Mouse (Mus musculus): ENCODE data around the gene Ttc7b. TPM values are rescaled to one million over a fixed set of nuclear protein-coding genes. Genes with fewer than 3 reads are reported as not detected.

Ttc7b gene
- total RNA-seq, 1 experiment from 2014 or later = 25.8 TPM

DNA sequence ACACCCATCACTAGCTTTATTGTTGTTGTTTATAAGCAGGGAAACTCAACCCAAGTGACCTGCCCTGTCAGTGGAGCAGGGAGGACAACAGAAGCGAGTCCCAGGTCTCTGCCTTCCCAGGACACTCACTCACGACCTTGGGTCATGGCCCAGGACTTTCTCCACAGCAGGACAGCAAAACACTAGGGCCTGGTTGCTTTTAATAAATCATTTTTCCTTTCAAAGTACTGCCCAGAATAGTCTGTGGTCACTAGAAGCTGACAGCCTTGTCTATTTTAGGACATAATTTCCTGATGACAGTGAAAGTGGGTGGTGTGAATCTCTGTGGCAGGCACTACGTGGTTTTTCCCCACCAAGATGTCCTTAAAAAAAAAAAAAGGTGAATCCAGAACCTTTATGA, 7.6 kb upstream of the Ttc7b start:
- ATAC-seq (ENCODE audit: extremely low read depth, insufficient number of reproducible peaks, low FRiP score, poor library complexity, severe bottlenecking) = no peak

DNA sequence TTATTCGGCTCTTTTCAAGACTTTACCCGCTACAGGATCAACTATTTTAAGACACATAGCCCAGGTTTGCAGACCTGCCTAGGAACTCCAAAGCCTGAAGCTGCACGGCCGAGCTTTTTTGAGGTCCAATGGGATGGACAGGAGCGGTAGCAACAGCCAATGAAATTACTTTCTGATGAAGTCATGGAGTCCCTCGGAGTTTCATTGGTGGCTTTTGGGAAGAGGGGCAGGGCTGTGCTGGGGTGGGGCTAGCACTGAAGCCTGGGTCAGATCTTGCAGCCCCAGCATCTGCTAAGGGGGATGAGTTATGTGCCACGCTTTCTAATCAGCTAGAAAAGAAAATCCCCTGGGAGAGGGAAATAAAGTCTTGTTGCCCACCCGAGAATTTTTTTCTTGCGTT, 7.1 kb upstream of the Ttc7b start:
- peak; percentile 73 for ATAC-seq (ENCODE audit: extremely low read depth, insufficient number of reproducible peaks, low FRiP score, poor library complexity, severe bottlenecking)

DNA sequence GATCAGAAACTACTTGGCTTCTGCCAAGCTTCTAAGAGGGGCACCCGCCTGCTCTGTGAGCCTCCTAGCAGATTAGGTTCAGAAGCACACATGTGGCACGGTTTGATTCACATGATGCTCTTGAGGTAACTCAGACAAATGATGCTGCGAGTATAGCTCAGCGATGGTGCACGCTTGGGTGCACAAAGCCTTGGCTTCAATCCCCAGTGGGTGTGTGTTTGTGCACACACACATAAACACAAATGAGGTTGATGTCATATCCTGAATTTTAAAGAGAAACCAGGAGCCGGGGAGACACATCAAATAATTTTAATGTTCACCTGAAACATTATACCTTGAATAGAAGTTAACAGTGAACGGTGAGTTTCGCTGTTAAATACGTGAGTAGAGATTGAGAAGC, 6.6 kb upstream of the Ttc7b start:
- ATAC-seq (ENCODE audit: extremely low read depth, insufficient number of reproducible peaks, low FRiP score, poor library complexity, severe bottlenecking) = no peak

DNA sequence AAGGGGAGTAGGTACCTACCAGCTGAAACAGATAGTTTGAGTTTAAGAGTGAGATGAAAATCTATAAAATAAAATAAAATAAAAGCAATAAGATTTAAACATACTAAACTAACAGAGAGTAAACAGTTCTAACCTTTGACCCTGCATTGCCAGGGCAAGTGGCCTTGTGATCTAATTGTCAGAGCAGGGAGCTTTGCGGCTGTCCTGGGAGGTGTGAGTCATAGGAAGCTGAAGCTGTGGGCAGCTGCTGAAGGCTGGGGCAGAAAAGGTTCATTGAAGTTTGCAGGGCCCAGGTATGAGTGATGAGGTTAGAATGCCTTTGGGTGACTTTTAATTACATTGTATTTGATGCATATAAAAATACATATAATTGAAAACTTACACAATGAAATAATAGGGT, 5.3 kb upstream of the Ttc7b start:
- no peak for ATAC-seq (ENCODE audit: extremely low read depth, insufficient number of reproducible peaks, low FRiP score, poor library complexity, severe bottlenecking)

DNA sequence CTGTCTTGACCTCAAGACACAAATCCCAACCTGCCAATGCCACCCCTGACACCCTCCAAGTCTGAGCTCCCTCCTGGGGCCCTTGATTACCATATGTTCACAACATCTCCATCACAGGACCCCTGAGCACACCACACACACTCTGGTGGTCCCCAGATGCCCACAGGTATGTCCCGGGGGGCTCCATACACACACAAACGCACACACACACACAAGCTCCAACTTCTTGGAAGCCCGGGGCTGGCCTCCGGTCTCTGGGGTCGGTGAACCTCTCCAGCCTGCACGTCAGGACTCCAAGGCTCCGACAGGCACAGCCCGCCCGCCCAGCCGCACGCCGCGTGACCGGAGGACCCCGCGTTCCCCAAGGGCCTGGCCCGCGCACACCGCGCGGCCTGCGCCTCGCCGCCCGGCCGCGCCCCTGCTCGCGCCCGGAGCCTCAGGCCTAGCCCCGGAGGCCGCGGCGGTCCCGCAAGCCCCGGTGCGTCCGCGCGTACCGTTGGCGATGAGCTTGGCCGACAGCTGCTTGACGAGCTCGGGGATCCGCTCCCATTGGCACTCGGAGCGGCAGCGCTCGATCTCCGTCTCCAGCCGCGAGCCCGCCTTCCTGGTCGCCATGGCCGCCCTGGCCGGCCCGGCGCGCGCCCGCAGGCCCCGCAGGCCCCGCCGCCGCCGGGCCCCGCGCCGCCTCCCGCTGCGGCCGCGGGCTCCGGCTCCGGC, 391 bp downstream of the Ttc7b start:
- no peak for ATAC-seq (ENCODE audit: extremely low read depth, insufficient number of reproducible peaks, low FRiP score, poor library complexity, severe bottlenecking)

DNA sequence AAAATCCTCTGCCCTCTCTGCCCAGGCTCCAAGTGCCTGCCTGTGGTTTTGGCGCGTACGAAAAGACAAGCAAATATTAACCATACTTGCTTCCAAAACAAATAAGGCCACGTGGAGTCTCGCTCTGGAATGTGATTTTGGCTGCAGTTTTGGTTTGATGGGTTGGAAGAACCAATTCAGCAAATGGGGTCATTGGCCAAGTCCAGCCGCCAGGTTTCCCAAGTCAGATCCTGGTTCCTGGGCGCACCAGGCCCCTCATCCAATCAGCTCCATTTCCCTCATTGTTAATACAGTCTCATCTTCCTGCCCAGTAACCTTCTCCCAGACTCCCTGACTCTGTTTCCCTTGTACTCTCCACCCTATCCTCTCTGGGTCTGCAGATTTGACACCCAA, 946 bp downstream of the Ttc7b start:
- ATAC-seq (ENCODE audit: extremely low read depth, insufficient number of reproducible peaks, low FRiP score, poor library complexity, severe bottlenecking) = no peak

DNA sequence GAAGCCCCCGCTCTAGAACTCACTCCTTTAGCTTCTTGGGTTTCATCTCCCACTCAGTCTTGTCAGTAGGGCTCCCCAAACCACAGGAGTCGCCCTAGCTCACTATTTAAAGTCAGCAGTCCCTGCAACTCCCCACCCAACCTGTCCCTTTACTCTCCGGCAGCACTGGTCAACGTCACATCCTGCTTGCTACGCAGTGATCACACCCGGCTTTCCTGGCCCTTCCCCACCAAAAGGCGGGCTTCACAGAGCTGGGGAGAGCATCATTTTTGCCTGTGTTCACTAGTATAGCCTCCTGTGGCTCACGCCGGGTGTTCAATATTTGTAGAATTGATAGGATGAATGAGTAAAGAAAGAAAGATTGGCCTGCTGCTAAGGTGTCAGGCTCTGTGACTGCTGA, 3.3 kb downstream of the Ttc7b start:
- no peak for ATAC-seq (ENCODE audit: extremely low read depth, insufficient number of reproducible peaks, low FRiP score, poor library complexity, severe bottlenecking)

DNA sequence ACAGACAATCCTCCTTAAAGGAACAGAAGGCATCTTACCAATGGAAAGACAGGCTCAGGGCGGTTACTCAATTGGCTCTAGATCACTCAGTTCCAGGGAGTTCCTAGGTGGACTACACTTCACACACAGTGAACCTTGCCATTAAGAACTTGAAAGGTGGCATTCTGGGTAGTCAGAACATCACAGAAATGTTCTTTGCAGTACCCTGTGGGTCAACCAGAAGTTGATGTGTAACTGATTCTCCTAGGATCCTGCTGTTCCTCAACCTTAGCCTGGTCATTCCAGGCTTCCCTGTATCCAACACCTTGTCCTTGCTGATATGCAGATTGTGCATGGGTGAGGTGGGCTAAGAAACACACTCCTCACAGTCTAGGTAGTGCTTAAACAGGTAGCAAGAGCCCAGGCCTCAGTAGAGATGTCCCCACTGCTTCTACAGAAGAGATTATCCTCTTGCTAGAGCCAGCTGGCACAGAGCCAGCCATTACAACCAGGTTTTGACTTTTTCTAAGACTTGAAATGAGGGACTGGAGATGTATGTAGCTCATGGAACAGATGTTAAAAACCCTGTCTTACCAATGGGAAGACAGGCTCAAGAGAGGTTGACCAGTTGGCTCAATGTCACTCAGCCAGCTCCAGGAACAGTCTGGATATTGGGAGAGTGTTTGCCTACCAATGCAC, 4.3 kb downstream of the Ttc7b start:
- no peak for ATAC-seq (ENCODE audit: extremely low read depth, insufficient number of reproducible peaks, low FRiP score, poor library complexity, severe bottlenecking)

DNA sequence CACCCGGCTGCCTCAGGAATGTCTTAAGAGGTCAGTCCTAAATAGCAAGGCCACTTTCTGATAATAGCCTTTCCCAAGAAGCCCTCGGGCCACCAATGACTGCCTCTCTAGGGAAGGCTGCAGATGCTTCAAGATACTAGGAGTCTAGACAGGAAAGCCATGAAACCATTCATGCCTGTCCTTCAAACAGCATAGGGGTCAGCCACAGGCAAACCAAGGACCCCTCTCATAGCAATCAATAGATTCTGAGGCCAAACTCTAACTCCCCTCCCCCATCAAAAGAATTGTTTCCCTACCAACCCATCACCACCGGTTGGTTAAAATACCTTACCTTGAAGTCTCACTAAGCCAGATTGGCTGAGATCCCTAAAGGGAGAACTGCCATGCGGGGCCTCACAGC, 5.1 kb downstream of the Ttc7b start:
- ATAC-seq (ENCODE audit: extremely low read depth, insufficient number of reproducible peaks, low FRiP score, poor library complexity, severe bottlenecking) = no peak

DNA sequence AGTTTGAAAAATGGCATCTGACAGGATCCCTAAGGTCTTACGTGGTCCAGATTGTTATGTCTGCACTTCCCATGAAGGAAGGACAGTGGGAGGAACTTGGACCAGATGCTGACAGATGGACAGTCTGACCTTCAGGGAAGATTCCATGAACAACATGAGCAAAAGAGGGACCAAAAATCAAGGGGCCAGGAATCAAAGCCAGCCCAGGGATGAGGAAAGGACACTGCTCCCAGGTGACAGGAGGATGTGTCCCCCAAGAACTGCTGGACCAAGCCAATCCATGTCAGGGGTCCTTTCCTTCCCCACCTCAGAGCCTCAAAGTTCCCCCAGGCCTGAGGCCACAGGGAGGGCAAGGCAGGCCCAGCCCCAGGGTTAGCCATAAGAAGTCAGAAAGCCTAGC, 6.0 kb downstream of the Ttc7b start:
- no peak for ATAC-seq (ENCODE audit: extremely low read depth, insufficient number of reproducible peaks, low FRiP score, poor library complexity, severe bottlenecking)

DNA sequence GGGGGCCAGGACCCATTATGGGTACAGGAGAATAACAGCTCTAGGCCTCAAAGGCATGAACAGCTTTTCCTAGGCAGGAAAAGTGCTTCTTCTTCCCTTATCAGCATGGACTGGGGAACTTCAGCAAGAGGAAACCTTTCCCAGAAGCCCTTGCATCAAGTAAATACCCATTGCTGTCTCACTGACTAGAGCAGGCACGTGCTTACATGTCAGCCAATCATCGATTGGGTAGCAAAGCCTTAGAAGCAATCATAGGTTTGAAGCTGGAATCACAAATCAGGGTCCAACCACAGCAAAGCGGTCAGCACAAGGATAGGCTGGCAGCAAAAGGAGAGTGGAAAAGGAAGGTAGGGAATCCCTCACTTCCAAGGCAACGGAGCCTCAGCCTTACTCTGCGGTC, 7.5 kb downstream of the Ttc7b start:
- no peak for ATAC-seq (ENCODE audit: extremely low read depth, insufficient number of reproducible peaks, low FRiP score, poor library complexity, severe bottlenecking)

DNA sequence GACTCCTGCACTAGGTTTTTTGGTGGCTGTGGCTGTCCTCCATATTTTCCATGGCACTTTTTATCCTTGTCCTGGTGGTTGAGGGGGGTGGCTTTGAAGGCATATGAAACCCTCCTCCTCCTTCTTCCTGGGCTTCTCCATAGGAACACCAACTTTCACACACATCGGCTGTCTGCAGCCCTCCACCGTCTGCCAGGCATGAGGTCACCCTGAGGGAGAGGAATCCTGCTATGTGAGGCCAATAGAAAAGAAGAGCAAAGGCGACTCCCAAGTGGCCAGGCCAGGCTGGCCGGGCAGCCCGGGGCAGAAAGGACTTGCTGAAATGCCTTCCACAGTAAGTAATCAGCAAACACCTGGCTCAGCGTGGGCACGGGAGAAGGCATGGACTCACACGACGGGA, 8.0 kb downstream of the Ttc7b start:
- ATAC-seq (ENCODE audit: extremely low read depth, insufficient number of reproducible peaks, low FRiP score, poor library complexity, severe bottlenecking) = no peak

DNA sequence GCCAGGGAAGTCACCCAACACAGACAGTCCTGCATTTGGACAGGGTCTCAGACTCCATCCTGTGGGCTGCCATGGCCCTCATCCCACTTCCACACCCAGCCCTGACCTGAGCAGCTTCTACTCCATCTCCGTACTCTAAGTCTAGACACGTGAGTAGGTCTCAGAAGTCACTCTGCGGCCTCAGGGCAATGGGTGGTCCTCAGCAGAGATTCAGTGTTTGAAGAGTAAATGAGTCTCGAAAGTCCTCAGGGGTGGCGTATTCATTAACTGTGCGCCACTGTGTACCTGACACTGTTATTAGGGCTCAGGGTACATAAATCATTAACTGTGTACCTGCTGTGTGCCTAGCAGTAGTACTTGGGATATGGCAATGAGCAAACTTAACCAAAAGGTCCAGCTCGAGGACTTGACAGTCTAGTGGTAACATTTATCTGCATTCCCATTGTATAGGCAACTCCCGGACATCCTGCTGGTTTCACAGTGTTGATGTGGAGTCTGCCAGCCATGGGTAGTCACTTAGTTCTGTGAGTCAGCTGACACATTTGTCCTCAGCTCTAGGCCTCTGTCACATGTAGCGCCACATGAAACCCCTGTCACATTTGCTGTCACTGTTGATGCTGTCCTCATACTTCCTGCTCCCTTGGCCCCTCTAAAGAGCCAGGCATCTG, 10.9 kb downstream of the Ttc7b start:
- ATAC-seq (ENCODE audit: extremely low read depth, insufficient number of reproducible peaks, low FRiP score, poor library complexity, severe bottlenecking) = no peak

DNA sequence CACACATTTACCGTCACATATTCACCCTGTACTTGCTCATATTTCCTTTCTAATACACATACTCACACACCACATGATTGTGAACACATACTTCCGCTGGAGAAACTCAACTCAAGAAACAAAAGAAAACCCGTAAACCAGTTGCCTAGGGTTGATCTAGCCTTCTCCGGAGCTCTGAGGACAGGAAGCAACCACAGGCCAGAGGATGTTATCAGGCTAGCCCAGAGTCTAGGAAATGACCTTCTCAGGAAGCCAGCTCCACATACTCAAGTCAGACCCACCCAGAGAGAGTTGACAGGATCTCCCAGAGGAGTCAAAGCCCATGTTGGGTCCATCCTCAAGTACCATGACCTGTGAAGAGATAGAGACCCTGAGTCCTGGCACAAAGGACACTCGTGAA, 12.0 kb downstream of the Ttc7b start:
- no peak for ATAC-seq (ENCODE audit: extremely low read depth, insufficient number of reproducible peaks, low FRiP score, poor library complexity, severe bottlenecking)

DNA sequence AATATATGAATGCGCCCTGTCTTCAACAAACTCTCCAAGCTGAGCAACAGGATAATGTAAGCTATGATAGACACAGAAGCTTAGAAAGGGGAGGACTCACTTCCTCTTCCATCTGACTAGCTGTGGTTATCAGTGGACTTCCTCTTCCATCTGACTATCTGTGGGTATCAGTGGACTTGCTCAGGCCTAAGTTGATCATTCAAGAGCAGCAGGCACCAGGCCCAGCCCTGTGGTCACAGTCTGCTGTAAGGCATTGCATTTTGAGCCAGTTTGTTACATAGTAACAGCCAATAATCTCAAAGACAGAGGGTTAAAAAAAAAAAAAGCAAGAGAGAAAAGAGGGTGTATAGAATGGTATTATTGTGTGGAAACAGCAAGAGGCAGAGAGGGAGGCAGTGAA, 15.1 kb downstream of the Ttc7b start:
- ATAC-seq (ENCODE audit: extremely low read depth, insufficient number of reproducible peaks, low FRiP score, poor library complexity, severe bottlenecking) = peak; percentile 80

DNA sequence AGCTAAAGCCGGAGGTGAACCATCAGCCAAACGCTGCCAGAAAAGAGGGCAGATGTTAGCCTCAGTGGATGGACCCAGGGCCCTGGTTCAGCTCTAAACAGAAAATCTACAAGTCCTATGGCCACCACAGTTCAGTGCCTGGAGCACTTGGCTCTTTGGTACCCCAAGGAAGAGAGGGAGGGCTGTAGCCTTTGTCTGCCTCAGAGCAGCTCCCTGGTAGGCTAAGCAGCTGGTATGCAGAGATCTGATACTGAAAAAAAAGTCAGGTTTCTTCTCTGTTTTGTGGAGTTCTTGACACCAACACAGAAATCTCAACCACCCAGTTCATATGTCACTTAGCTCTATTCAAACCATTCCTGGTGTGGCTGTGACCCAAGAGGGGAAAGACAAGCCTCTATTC, 16.0 kb downstream of the Ttc7b start:
- ATAC-seq (ENCODE audit: extremely low read depth, insufficient number of reproducible peaks, low FRiP score, poor library complexity, severe bottlenecking) = no peak

DNA sequence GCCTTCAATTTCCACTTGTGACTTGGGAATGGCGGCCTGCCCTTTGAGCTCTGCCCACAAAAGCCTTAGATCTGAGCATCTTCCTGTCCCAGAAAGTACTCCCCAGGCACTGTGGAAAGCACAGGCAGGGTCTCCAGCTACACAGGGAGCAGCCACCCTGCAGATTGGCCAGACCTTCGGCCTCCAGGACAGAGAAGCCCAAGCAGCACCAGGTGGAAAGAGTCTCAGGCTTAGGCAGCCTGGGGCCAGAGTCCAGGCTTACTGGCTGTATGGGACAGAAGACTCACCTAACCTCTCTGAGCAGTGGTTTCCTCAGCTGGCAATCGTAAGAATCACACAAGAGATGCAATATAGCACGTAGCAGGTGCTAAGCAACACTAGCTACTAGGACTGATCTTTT, 17.0 kb downstream of the Ttc7b start:
- ATAC-seq (ENCODE audit: extremely low read depth, insufficient number of reproducible peaks, low FRiP score, poor library complexity, severe bottlenecking) = no peak

DNA sequence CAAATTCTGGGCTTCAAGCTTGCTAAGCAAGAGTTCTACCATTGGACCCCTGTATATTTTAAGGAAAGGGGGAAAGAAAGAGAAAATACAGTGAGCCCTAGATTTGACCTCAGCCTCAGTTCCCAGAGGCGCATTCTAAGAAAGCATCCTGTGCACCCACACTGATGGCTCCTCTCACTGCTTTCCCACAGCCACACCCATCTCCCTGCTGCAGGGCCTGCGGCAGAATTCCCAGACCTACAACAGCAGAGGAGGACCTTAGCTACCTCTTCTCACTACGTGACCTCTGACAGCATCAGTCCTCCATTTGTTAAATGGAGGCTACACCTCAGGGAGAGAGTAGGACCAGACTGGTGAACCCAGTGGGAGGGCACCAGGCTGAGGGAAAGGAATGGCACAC, 18.1 kb downstream of the Ttc7b start:
- ATAC-seq (ENCODE audit: extremely low read depth, insufficient number of reproducible peaks, low FRiP score, poor library complexity, severe bottlenecking) = no peak

DNA sequence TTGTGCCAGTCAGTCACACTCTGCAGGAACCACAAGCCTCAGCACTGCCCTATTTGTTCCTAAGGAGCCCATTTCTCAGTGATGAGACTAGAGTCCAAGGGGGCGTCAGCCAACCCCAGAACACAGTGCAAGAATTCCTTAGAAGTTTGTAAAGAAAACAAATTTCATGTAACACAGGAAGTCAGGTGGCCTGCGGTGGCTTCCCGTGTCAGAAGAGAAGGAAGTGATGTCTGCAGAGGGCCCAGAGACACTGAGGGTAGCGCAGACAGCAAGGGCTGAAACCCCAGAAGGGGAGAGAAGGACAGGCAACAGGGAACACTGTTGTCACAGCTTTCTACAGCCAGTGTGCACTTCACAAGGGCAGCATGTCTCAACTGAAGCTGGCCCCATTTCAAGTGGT, 19.4 kb downstream of the Ttc7b start:
- ATAC-seq (ENCODE audit: extremely low read depth, insufficient number of reproducible peaks, low FRiP score, poor library complexity, severe bottlenecking) = peak; percentile 55

DNA sequence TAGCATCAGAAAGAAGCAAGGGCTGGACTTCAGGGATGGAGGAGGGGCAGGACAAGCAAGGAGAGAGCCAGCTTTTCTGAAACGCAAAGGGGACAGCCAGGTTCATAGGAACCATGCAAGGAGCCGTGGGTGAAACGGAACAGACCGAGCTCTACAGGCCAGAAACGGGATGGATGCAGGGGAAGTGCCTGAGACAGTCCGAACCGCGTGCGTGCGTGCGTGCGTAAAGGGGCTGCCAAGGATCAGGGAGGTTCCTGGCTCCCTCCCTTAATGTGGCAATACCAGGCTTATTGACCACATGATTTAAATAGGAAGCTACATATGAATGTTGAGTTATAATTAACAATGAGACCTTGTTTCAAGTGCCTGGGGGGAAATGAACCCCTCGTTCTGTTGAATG, 21.2 kb downstream of the Ttc7b start:
- ATAC-seq (ENCODE audit: extremely low read depth, insufficient number of reproducible peaks, low FRiP score, poor library complexity, severe bottlenecking) = no peak

All from neutrophil, adult 5-6 weeks (primary cell).